Mouse (Mus musculus) limb, embryonic 10.5 days (tissue): ENCODE measurements at regions not wholly inside any gene's neighbourhood (a gene's known extent, or its start where the extent isn't known, plus 50 kb on each side); places are given as distances from the start of the nearest gene placed in this dataset.

Source experiments
- DNase-seq: peaks from one replicate; pipeline ENCODE4 v3.0.0-alpha.2; 2017; ENCODE audit warnings: low spot score
- H3K27ac ChIP-seq: fragments of 300-500 bp; sonication (generic); 2 replicates; pipeline ENCODE4 v1.5.1; 2016; ENCODE audit warnings: mild to moderate bottlenecking
- H3K27me3 ChIP-seq: fragments of 300-500 bp; sonication (generic); 2 replicates; pipeline ENCODE4 v1.6.1; 2016; ENCODE audit warnings: low read depth, mild to moderate bottlenecking; ENCODE audit not compliant: poor library complexity, severe bottlenecking
- H3K36me3 ChIP-seq: fragments of 300-500 bp; sonication (generic); 2 replicates; pipeline ENCODE4 v1.6.1; 2016; ENCODE audit warnings: mild to moderate bottlenecking, moderate library complexity
- H3K4me1 ChIP-seq: fragments of 300-500 bp; sonication (generic); 2 replicates; pipeline ENCODE4 v1.6.1; 2016
- H3K4me3 ChIP-seq: fragments of 300-500 bp; sonication (generic); 2 replicates; pipeline ENCODE4 v1.5.1; 2016; ENCODE audit warnings: mild to moderate bottlenecking, moderate library complexity
- H3K9me3 ChIP-seq: fragments of 300-500 bp; sonication (generic); replicated peaks from 2 replicates; pipeline ENCODE4 v1.6.1; 2016; ENCODE audit warnings: mild to moderate bottlenecking
- WGBS: fragments of 180-500 bp; shearing (Covaris S2); methylation state at CpG from one replicate; pipeline ENCODE4 v1.1.7; 2016; 5-methylcytosine and 5-hydroxymethylcytosine counted together

GRCm38 (mm10) chr4:125898631-125899348, 125.6 kb upstream of the Csf3r start:
- H3K27me3 ChIP-seq: peaks cover 72% of the 10 kb centered on the region
- no peak overlapping the region for H3K27ac ChIP-seq
- WGBS: 65% methylated on average over 11 of the region's 11 CpGs

GRCm38 (mm10) chr4:125901546-125902276, 122.6 kb upstream of the Csf3r start:
- Histone ChIP-seq H3K9me3 (no peaks in the 10 kb centered on the region), H3K4me1 (peaks cover 9% of the 10 kb centered on the region; the same call in 1 of the 2 replicates), H3K36me3 (no peaks in the 10 kb centered on the region), H3K27ac (no peak overlapping the region), H3K4me3 (no peak overlapping the region), H3K27me3 (peaks cover 66% of the 10 kb centered on the region)
- 79% methylated on average over 10 of the region's 10 CpGs for WGBS
- no peak for DNase-seq

More at GRCm38 (mm10) chr4:125898631-125899348, 125.6 kb upstream of the Csf3r start:
- H3K4me1 ChIP-seq: peaks cover 9% of the 10 kb centered on the region; the same call in 1 of the 2 replicates
- DNase-seq: no peak
- no peak overlapping the region for H3K4me3 ChIP-seq
- no peaks in the 10 kb centered on the region for H3K9me3 ChIP-seq
- no peaks in the 10 kb centered on the region for H3K36me3 ChIP-seq

GRCm38 (mm10) chr4:125906296-125906695, 118.1 kb upstream of the Csf3r start:
- H3K27me3 ChIP-seq: peaks cover 70% of the 10 kb centered on the region
- no peak for DNase-seq
- 83% methylated on average over 5 of the region's 5 CpGs for WGBS
- H3K36me3 ChIP-seq: no peaks in the 10 kb centered on the region
- peaks cover 3% of the 10 kb centered on the region for H3K4me1 ChIP-seq
- H3K4me3 ChIP-seq: no peak overlapping the region
- no peak overlapping the region for H3K27ac ChIP-seq
- no peaks in the 10 kb centered on the region for H3K9me3 ChIP-seq

GRCm38 (mm10) chr4:125908901-125909300, 115.4 kb upstream of the Csf3r start:
- Histone ChIP-seq H3K27ac (no peak overlapping the region), H3K9me3 (no peaks in the 10 kb centered on the region), H3K27me3 (peaks cover 77% of the 10 kb centered on the region), H3K4me1 (peaks cover 18% of the 10 kb centered on the region), H3K36me3 (no peaks in the 10 kb centered on the region), H3K4me3 (no peak overlapping the region)
- 86% methylated on average over 8 of the region's 8 CpGs for WGBS
- no peak for DNase-seq

- Histone ChIP-seq H3K4me1 (peaks cover 21% of the 10 kb centered on the region), H3K27me3 (peaks cover 88% of the 10 kb centered on the region), H3K27ac (no peak overlapping the region), H3K36me3 (no peaks in the 10 kb centered on the region), H3K4me3 (no peak overlapping the region), H3K9me3 (no peaks in the 10 kb centered on the region)
- peak; percentile 52 for DNase-seq
- 10% methylated on average over 24 of the region's 24 CpGs for WGBS
Observed at GRCm38 (mm10) chr4:125911541-125912270, 112.6 kb upstream of the Csf3r start.

- Histone ChIP-seq H3K4me3 (no peak overlapping the region), H3K27ac (no peak overlapping the region), H3K9me3 (no peaks in the 10 kb centered on the region), H3K27me3 (peaks cover 88% of the 10 kb centered on the region), H3K36me3 (no peaks in the 10 kb centered on the region), H3K4me1 (peaks cover 29% of the 10 kb centered on the region)
- 21% methylated on average over 8 of the region's 8 CpGs for WGBS
- peak; percentile 75 for DNase-seq
Observed at GRCm38 (mm10) chr4:125912444-125913049, 111.8 kb upstream of the Csf3r start.

- Histone ChIP-seq H3K4me1 (peaks cover 33% of the 10 kb centered on the region), H3K9me3 (no peaks in the 10 kb centered on the region), H3K27ac (no peak overlapping the region), H3K36me3 (no peaks in the 10 kb centered on the region), H3K27me3 (peaks cover 90% of the 10 kb centered on the region), H3K4me3 (no peak overlapping the region)
- peak; percentile 57 for DNase-seq
- 41% methylated on average over 8 of the region's 8 CpGs for WGBS
Observed at GRCm38 (mm10) chr4:125915166-125915565, 109.2 kb upstream of the Csf3r start.

- DNase-seq: no peak
- H3K27ac ChIP-seq: no peak overlapping the region
- 16% methylated on average over 6 of the region's 6 CpGs for WGBS
- H3K4me1 ChIP-seq: peaks cover 30% of the 10 kb centered on the region
- H3K27me3 ChIP-seq: peaks cover 94% of the 10 kb centered on the region
- H3K36me3 ChIP-seq: no peaks in the 10 kb centered on the region
- no peak overlapping the region for H3K4me3 ChIP-seq
- H3K9me3 ChIP-seq: no peaks in the 10 kb centered on the region
Observed at GRCm38 (mm10) chr4:125917210-125917609, 107.1 kb upstream of the Csf3r start.

GRCm38 (mm10) chr4:125921550-125922316, 102.6 kb upstream of the Csf3r start:
- H3K36me3 ChIP-seq: no peaks in the 10 kb centered on the region

GRCm38 (mm10) chr4:125922317-125922878, 102.0 kb upstream of the Csf3r start:
- DNase-seq: no peak
- Histone ChIP-seq H3K27me3 (peaks cover 72% of the 10 kb centered on the region), H3K27ac (no peak overlapping the region), H3K4me3 (no peak overlapping the region), H3K4me1 (peaks cover 24% of the 10 kb centered on the region), H3K9me3 (no peaks in the 10 kb centered on the region), H3K36me3 (no peaks in the 10 kb centered on the region)
- 13% methylated on average over 11 of the region's 11 CpGs for WGBS

More at GRCm38 (mm10) chr4:125921550-125922316, 102.6 kb upstream of the Csf3r start:
- Histone ChIP-seq H3K4me3 (peak overlapping the region; percentile 24), H3K27ac (no peak overlapping the region), H3K9me3 (no peaks in the 10 kb centered on the region), H3K4me1 (peaks cover 30% of the 10 kb centered on the region), H3K27me3 (peaks cover 79% of the 10 kb centered on the region)
- WGBS: 12% methylated on average over 19 of the region's 19 CpGs
- DNase-seq: peak; percentile 81

- no peak overlapping the region for H3K27ac ChIP-seq
- peaks cover 71% of the 10 kb centered on the region for H3K27me3 ChIP-seq
- no peaks in the 10 kb centered on the region for H3K9me3 ChIP-seq
- WGBS: 58% methylated on average over 7 of the region's 7 CpGs
- H3K36me3 ChIP-seq: no peaks in the 10 kb centered on the region
- peaks cover 24% of the 10 kb centered on the region for H3K4me1 ChIP-seq
- DNase-seq: no peak
- no peak overlapping the region for H3K4me3 ChIP-seq
Observed at GRCm38 (mm10) chr4:125923225-125923624, 101.1 kb upstream of the Csf3r start.

- no peak for DNase-seq
- WGBS: 64% methylated on average over 4 of the region's 4 CpGs
- peaks cover 63% of the 10 kb centered on the region for H3K27me3 ChIP-seq
Observed at GRCm38 (mm10) chr4:125928196-125928595, 96.2 kb upstream of the Csf3r start.

More at GRCm38 (mm10) chr4:125928196-125928595, 96.2 kb upstream of the Csf3r start:
- Histone ChIP-seq H3K9me3 (no peaks in the 10 kb centered on the region), H3K36me3 (no peaks in the 10 kb centered on the region), H3K27ac (no peak overlapping the region), H3K4me1 (peaks cover 25% of the 10 kb centered on the region), H3K4me3 (no peak overlapping the region)
